Mouse (Mus musculus) left cerebral cortex, postnatal 4 days (tissue): Measurements from ENCODE around the gene Bicra. TPM values are rescaled to one million over a fixed set of nuclear protein-coding genes. Genes with fewer than 3 reads are reported as not detected.

ENCODE experiments used
- DNase-seq: peaks from one replicate; pipeline ENCODE4 v3.0.0-alpha.2; 2022
- intact Hi-C: fragments of 180-260 bp; cut with DNase I; formaldehyde crosslinking; loops from one replicate; pipeline ENCODE4 v1.15.1; 2025
- total RNA-seq, 2 experiments: library from RNA; stranded (reverse); gene quantifications; 2 replicates each; pipeline ENCODE4 v1.2.3; 2021

Bicra gene
- total RNA-seq, 2 experiments from 2014 or later = 25.3 to 25.8 TPM

DNA sequence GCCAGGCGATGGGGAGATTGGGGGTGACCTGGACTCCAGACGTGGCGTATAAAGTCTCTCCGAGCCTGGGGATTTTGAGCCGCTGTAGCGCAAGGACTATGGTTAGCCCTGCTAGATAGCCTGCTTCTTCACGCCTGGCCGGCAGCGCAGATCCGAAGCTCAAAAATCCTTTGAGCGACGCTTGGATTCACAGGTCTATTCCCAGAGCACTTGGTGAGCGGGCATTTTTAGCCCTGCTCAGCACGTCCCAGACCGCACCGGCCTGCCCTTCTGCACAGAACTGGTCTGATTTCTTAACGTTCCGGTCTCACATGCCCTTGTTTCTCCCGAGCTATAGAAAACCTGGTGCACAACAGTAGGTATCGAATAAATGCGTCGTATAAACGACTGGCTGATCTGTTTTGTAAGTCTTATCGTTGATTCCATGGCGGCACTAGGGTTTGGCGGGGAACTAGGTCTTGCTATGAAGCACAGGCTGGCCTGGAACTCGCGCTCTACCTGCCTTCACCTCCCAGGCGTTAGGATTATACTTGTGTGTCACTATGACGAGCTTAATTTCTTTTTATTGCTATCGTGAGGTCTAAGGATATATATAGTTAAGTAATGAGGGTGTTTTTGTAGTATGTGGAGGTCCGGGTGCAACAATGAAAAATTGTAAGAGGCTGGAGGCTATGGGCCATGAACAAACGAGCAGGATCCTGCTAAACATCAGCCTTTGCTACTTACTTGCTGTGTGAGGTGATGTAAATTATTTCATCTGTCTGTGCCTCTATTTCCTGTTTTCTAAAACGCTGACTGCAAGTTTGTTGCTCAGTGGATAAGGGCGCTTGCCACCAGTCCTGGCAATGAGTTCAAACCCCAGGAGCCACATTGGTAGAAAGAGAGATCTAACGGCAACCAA, 1.2 kb upstream of the Bicra start:
- intact Hi-C loops = loop anchor here (5.0 kb wide), 1 partner anchor 67 kb away; no protein-coding TSS in a partner anchor
- DNase-seq = no peak

DNA sequence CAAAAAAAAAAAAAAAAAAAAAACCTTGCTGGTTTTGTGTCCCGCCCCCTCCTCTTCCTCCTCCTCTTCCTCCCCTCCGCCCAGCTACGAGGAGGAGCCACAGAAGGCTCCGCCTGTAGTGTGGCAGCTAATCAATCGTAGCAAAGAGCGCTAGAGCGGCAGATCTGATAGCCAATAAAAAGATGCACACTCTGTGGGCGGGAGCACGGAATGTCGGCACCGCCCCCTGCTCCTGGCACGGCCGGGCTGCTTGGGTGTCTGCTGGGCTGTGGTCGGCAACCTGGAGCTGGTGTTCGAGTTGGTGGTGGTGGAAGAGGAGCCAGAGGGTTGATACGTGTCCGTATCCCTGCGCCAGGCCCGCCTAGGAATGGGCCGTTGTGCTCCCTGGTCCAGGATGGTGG, 443 bp upstream of the Bicra start:
- intact Hi-C loops = loop anchor here (5.0 kb wide), 1 partner anchor 66 kb away; no protein-coding TSS in a partner anchor
- DNase-seq = peak; percentile 96

DNA sequence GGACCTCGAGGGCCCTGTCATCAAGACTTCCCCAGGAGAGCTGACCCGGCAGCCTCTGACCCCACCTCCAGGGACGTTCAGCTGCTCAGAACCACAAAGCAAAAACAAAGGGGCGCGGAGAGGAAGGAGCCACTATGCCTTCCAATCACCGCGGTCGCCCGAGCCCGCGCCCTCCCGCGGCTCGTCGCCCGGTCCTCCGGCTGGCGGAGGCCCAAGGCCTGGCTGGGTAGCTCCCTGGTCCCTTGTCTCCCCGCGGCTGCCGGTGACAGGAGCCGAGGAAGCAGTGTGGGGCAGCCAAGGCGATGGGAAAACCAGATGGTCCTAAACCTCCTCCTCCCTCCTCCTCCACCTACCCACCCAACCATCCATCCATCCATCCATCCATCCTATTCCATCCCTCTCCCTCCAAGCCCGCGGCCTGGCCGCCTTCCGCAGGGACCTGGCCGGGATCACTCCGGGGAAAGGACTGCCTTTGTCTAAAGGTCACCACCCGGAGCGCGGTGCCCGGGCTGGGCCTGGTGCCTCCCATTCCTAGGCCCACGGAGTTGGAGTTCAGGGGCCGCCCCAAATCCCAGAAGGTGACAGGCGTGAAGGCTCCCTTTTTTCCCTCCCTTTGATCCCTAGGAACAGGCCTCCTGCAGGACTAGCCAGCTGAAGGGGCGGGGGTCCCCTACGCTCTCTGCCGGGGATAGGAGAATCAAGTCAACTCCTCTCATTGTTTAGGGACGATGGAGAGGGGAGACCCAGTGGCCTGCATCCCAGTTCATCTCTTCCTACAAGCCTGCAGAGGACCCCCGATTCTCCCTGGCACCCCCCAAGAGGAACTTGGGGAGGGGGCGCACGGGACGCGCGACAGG, 1.0 kb downstream of the Bicra start:
- peak; percentile 74 for DNase-seq

DNA sequence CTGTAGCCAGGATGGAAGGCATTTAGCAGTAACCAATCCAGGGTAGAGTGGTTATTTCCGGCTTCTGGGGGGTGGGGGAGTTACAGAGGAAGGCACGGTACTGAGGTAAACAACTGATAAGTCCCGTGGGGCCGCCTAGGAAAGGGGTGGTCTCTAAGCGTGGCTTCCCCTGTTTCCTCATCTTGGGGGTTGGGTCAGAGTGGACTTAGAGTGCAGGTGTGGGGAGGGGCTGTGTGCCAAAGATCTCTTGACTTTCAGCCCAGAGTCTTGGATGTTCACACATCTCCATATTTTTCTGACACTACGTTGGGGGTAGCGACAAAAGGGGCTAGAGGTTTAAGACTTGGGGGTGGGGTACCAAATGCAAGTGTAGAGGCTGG, 1.6 kb downstream of the Bicra start:
- peak; percentile 41 for DNase-seq

More for the DNA sequence above, 1.0 kb downstream of the Bicra start:
- intact Hi-C loops = loop anchor here (5.0 kb wide), 1 partner anchor 64 kb away; no protein-coding TSS in a partner anchor

DNA sequence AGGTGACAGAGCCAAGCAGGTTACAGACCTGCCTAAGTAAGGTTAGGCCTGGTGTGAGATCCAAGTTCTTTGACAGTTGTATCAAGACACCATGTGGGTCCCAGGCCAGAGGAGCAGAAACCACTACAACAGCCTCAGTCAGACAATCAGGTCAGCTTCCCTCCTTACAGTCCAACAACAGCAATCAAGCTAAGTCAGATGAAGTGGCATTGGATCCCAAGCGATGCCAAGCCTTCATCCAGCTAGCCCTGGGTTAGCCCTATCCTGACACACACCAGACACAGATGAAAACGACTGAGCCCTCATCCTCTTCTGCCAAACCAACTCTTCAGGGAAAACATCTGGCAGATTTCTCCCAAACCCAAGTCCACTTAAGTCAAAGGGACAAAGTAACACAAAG, 2.2 kb downstream of the Bicra start:
- no peak for DNase-seq
- intact Hi-C loops = loop anchor here (5.0 kb wide), 1 partner anchor 63 kb away; no protein-coding TSS in a partner anchor

More for the DNA sequence above, 1.6 kb downstream of the Bicra start:
- intact Hi-C loops = loop anchor here (5.0 kb wide), 1 partner anchor 64 kb away; no protein-coding TSS in a partner anchor

GRCm38 (mm10) chr7:16044531-16044930, 3.2 kb downstream of the Bicra start:
- intact Hi-C loops = no loop called here
- DNase-seq = no peak

GRCm38 (mm10) chr7:16043861-16044435, 3.8 kb downstream of the Bicra start:
- intact Hi-C loops = no loop called here
- DNase-seq = no peak

- no peak for DNase-seq
- intact Hi-C loops = no loop called here
These were observed 4.6 kb downstream of the Bicra start for GRCm38 (mm10) chr7:16042850-16043775.

DNA sequence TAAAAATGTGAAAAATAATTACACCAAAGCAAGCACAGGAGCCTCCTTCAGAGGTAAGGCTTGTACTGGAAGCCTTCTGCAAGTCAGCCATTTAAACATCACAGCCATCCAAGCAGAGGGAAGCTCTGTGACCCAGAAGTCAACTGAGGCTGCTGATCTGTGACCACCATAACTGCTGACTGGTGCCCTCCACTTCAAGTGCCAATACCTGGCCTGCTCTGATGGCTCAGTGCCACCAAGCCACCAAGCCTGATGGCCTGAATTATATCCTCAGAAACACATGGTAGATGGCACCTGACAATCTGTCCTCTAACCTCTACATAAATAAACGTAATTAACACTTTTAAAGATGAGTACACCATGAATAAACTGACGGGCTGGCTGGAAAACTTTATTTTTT, 6.5 kb downstream of the Bicra start:
- peak; percentile 24 for DNase-seq
- intact Hi-C loops = no loop called here

- intact Hi-C loops = no loop called here
- DNase-seq = no peak
These were observed 8.4 kb downstream of the Bicra start for GRCm38 (mm10) chr7:16039363-16039762.

- intact Hi-C loops = no loop called here
These were observed 10.7 kb downstream of the Bicra start for GRCm38 (mm10) chr7:16036972-16037371.

DNA sequence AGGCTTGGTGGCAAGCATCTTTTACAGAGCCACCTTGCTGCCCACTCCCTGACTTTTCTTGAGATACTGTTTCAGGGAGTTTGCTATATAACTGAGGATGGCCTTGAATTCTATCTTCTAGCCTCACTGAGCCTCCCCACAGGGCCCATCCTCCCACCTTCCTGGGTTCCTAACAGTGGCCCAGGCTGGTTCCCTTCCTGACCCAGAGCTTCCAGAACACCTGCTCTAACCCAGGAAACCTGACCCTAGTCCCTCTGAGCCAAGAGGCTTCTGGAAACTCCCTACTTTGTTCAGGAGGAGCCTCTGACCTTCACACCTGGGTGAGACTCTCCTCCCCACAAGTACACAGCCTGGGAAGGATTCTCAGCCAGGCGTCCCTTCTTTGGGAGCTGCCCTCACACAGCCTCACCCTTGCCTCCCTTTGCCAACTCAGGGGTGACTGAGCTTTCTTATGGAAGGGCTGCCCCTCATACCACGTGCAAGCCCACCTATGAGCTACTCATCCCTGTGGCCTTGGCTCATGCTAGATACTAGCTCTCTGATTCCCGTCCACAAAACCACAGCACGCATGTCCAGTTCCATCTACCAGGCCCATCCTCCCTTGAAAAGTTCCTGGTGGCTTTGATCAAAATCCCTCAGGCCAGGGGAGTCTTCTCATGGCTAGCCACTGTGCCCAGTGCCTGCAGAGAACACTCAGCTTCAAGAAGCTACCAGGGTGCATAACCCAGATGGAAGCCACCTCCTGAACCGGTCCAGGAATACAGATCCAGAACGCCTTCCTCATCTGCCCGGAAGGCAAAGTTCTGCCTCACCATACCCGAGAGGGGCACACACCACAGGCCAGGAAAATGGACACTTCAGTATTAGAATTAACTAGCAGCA, 13.9 kb downstream of the Bicra start:
- intact Hi-C loops = no loop called here
- no peak for DNase-seq

More at GRCm38 (mm10) chr7:16036972-16037371, 10.7 kb downstream of the Bicra start:
- DNase-seq = no peak

DNA sequence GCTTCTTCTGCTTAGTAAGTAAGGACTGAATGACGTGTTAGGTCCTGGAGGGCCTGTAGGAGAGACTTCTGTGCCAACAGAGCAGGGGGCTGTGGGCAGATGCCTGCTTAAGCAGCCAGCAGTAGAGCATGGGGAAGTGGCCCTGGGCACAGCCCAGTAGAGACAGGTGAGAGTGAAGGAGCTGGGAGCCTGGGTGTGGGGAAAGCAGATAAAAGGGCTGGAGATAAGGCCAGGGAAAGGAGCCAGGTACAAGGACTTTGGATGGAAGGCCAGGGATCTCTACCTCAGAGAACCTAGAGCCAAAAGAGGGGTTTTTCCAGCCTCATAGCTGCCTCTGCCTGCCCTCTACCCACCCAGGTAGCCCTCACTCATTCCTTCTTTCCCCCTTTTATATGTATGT, 14.7 kb downstream of the Bicra start:
- no peak for DNase-seq
- intact Hi-C loops = no loop called here

DNA sequence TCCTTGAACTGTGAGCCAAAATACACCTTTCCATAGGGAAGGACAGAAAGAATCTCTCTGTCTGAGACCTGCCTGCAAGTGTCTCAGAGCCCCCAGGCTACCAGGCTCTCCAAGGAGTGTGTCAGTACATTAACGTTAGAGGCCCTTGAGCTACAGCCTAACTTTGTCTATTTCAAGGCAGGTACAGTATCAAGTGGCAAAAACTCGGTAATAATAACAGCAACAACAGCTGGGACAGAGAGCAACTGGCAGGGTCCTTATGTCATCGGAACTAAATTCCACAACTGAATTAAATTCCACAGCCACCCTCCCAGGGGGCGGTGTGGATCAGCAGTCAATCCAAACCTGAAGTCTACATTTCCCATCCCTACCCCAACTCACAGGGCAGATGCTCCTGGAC, 16.6 kb downstream of the Bicra start:
- intact Hi-C loops = no loop called here
- no peak for DNase-seq

GRCm38 (mm10) chr7:16028102-16028927, 19.4 kb downstream of the Bicra start:
- DNase-seq = no peak
- intact Hi-C loops = no loop called here

- intact Hi-C loops = no loop called here
- DNase-seq = no peak
These were observed 23.0 kb downstream of the Bicra start for GRCm38 (mm10) chr7:16024603-16025222.

GRCm38 (mm10) chr7:16019256-16020094, 28.2 kb downstream of the Bicra start:
- no peak for DNase-seq
- intact Hi-C loops = no loop called here
